Mouse (Mus musculus): ENCODE measurements around the gene Neurl4. TPM values are rescaled to one million over a fixed set of nuclear protein-coding genes. Genes with fewer than 3 reads are reported as not detected.

The Neurl4 gene
- polyA plus RNA-seq, 1 experiment: 98.3 TPM

GRCm38 (mm10) chr11:69936714-69937347 lies 36.0 kb downstream of the Neurl4 start:
- no peak overlapping the region for H3K4me3 ChIP-seq (ENCODE audit: insufficient read depth, low read length)

GRCm38 (mm10) chr11:69937385-69937784 lies 36.5 kb downstream of the Neurl4 start:
- Histone ChIP-seq H3K27ac (ENCODE audit: insufficient read depth, low read length) (no peak overlapping the region), H3K4me1 (ENCODE audit: control insufficient read depth, insufficient read depth, low read length) (peaks cover 2% of the 10 kb centered on the region; the same call in 1 of the 2 replicates), H3K4me3 (ENCODE audit: insufficient read depth, low read length) (no peak overlapping the region)
- TF ChIP-seq CTCF (IDR thresholded peaks at IDR 0.05; ENCODE audit: extremely low read depth, insufficient read depth, low read length): no peak
- no peak for TF ChIP-seq POLR2A (IDR thresholded peaks at IDR 0.05; ENCODE audit: extremely low read depth, insufficient read depth, low read length)

More at GRCm38 (mm10) chr11:69936714-69937347, 36.0 kb downstream of the Neurl4 start:
- no peak overlapping the region for H3K27ac ChIP-seq (ENCODE audit: insufficient read depth, low read length)
- no peak for TF ChIP-seq CTCF (IDR thresholded peaks at IDR 0.05; ENCODE audit: extremely low read depth, insufficient read depth, low read length)
- no peak for TF ChIP-seq POLR2A (IDR thresholded peaks at IDR 0.05; ENCODE audit: extremely low read depth, insufficient read depth, low read length)
- H3K4me1 ChIP-seq (ENCODE audit: control insufficient read depth, insufficient read depth, low read length): peaks cover 2% of the 10 kb centered on the region; the same call in 1 of the 2 replicates

GRCm38 (mm10) chr11:69937834-69938233 lies 37.0 kb downstream of the Neurl4 start:
- peaks cover 2% of the 10 kb centered on the region; the same call in 1 of the 2 replicates for H3K4me1 ChIP-seq (ENCODE audit: control insufficient read depth, insufficient read depth, low read length)
- no peak overlapping the region for H3K27ac ChIP-seq (ENCODE audit: insufficient read depth, low read length)
- TF ChIP-seq CTCF (IDR thresholded peaks at IDR 0.05; ENCODE audit: extremely low read depth, insufficient read depth, low read length) (no peak), POLR2A (IDR thresholded peaks at IDR 0.05; ENCODE audit: extremely low read depth, insufficient read depth, low read length) (no peak)
- H3K4me3 ChIP-seq (ENCODE audit: insufficient read depth, low read length): no peak overlapping the region

- Histone ChIP-seq H3K4me1 (ENCODE audit: control insufficient read depth, insufficient read depth, low read length) (peaks cover 2% of the 10 kb centered on the region; the same call in 1 of the 2 replicates), H3K27ac (ENCODE audit: insufficient read depth, low read length) (no peak overlapping the region), H3K4me3 (ENCODE audit: insufficient read depth, low read length) (no peak overlapping the region)
- TF ChIP-seq CTCF (IDR thresholded peaks at IDR 0.05; ENCODE audit: extremely low read depth, insufficient read depth, low read length) (no peak), POLR2A (IDR thresholded peaks at IDR 0.05; ENCODE audit: extremely low read depth, insufficient read depth, low read length) (no peak)
Measured at GRCm38 (mm10) chr11:69938401-69938979, 37.6 kb downstream of the Neurl4 start.

- Histone ChIP-seq H3K27ac (ENCODE audit: insufficient read depth, low read length) (no peak overlapping the region), H3K4me3 (ENCODE audit: insufficient read depth, low read length) (no peak overlapping the region), H3K4me1 (ENCODE audit: control insufficient read depth, insufficient read depth, low read length) (peaks cover 2% of the 10 kb centered on the region; the same call in 1 of the 2 replicates)
- TF ChIP-seq CTCF (IDR thresholded peaks at IDR 0.05; ENCODE audit: extremely low read depth, insufficient read depth, low read length) (no peak), POLR2A (IDR thresholded peaks at IDR 0.05; ENCODE audit: extremely low read depth, insufficient read depth, low read length) (no peak)
Measured at GRCm38 (mm10) chr11:69939181-69939580, 38.3 kb downstream of the Neurl4 start.

- no peak for TF ChIP-seq POLR2A (IDR thresholded peaks at IDR 0.05; ENCODE audit: extremely low read depth, insufficient read depth, low read length)
- no peak for TF ChIP-seq CTCF (IDR thresholded peaks at IDR 0.05; ENCODE audit: extremely low read depth, insufficient read depth, low read length)
- H3K27ac ChIP-seq (ENCODE audit: insufficient read depth, low read length): no peak overlapping the region
- H3K4me1 ChIP-seq (ENCODE audit: control insufficient read depth, insufficient read depth, low read length): peaks cover 2% of the 10 kb centered on the region; the same call in 1 of the 2 replicates
- no peak overlapping the region for H3K4me3 ChIP-seq (ENCODE audit: insufficient read depth, low read length)
Measured at GRCm38 (mm10) chr11:69939731-69940130, 38.9 kb downstream of the Neurl4 start.

GRCm38 (mm10) chr11:69940962-69941361 lies 40.1 kb downstream of the Neurl4 start:
- H3K4me3 ChIP-seq (ENCODE audit: insufficient read depth, low read length): no peak overlapping the region
- H3K27ac ChIP-seq (ENCODE audit: insufficient read depth, low read length): no peak overlapping the region
- TF ChIP-seq POLR2A (IDR thresholded peaks at IDR 0.05; ENCODE audit: extremely low read depth, insufficient read depth, low read length) (no peak), CTCF (IDR thresholded peaks at IDR 0.05; ENCODE audit: extremely low read depth, insufficient read depth, low read length) (no peak)
- peaks cover 2% of the 10 kb centered on the region; the same call in 1 of the 2 replicates for H3K4me1 ChIP-seq (ENCODE audit: control insufficient read depth, insufficient read depth, low read length)

- no peak for TF ChIP-seq CTCF (IDR thresholded peaks at IDR 0.05; ENCODE audit: extremely low read depth, insufficient read depth, low read length)
- no peak for TF ChIP-seq POLR2A (IDR thresholded peaks at IDR 0.05; ENCODE audit: extremely low read depth, insufficient read depth, low read length)
- no peaks in the 10 kb centered on the region for H3K4me1 ChIP-seq (ENCODE audit: control insufficient read depth, insufficient read depth, low read length)
- no peak overlapping the region for H3K27ac ChIP-seq (ENCODE audit: insufficient read depth, low read length)
- H3K4me3 ChIP-seq (ENCODE audit: insufficient read depth, low read length): no peak overlapping the region
Measured at GRCm38 (mm10) chr11:69945216-69945615, 44.3 kb downstream of the Neurl4 start.

- Histone ChIP-seq H3K4me3 (ENCODE audit: insufficient read depth, low read length) (no peak overlapping the region), H3K4me1 (ENCODE audit: control insufficient read depth, insufficient read depth, low read length) (no peaks in the 10 kb centered on the region), H3K27ac (ENCODE audit: insufficient read depth, low read length) (no peak overlapping the region)
- TF ChIP-seq POLR2A (IDR thresholded peaks at IDR 0.05; ENCODE audit: extremely low read depth, insufficient read depth, low read length) (no peak), CTCF (IDR thresholded peaks at IDR 0.05; ENCODE audit: extremely low read depth, insufficient read depth, low read length) (no peak)
Measured at GRCm38 (mm10) chr11:69945997-69946891, 45.4 kb downstream of the Neurl4 start.
